Mouse (Mus musculus): ENCODE data around the gene Plbd2. TPM values are rescaled to one million over a fixed set of nuclear protein-coding genes. Genes with fewer than 3 reads are reported as not detected.

The Plbd2 gene
- polyA plus RNA-seq, 1 experiment from 2014 or later = 39.0 TPM

GRCm38 (mm10) chr5:120447305-120447704 lies 56.1 kb downstream of the Plbd2 start:
- Histone ChIP-seq H3K36me3 (no peaks in the 10 kb centered on the region), H3K27ac (replicated peaks) (no peak overlapping the region), H3K27me3 (no peaks in the 10 kb centered on the region), H3K4me2 (no peak overlapping the region), H3K4me3 (no peak overlapping the region), H3K9me3 (no peaks in the 10 kb centered on the region), H3K9ac (no peak overlapping the region), H3K4me1 (replicated peaks) (0 out of 2 replicates have a peak, but pooled peaks cover 3% of the 10 kb centered on the region)
- ATAC-seq (ENCODE audit: low FRiP score, low read depth) = no peak
- WGBS = 38% methylated on average over 13 of the region's 13 CpGs

GRCm38 (mm10) chr5:120440733-120441132 lies 62.7 kb downstream of the Plbd2 start:
- 7% methylated on average over 14 of the region's 14 CpGs for WGBS
- H3K9me3 ChIP-seq = no peaks in the 10 kb centered on the region
- H3K27me3 ChIP-seq = peaks cover 28% of the 10 kb centered on the region
- H3K4me1 ChIP-seq (replicated peaks) = peaks cover 34% of the 10 kb centered on the region
- ATAC-seq (ENCODE audit: low FRiP score, low read depth) = peak; percentile 45; the same call in 1 of the 2 replicates
- H3K36me3 ChIP-seq = no peaks in the 10 kb centered on the region
- peak overlapping the region; percentile 69 for H3K4me2 ChIP-seq
- H3K9ac ChIP-seq = no peak overlapping the region
- peak overlapping the region; percentile 48 for H3K4me3 ChIP-seq
- peak overlapping the region; percentile 85; the same call in 1 of the 2 replicates for H3K27ac ChIP-seq (replicated peaks)

- H3K27me3 ChIP-seq = peaks cover 30% of the 10 kb centered on the region
Observed at GRCm38 (mm10) chr5:120439887-120440670, 63.3 kb downstream of the Plbd2 start.

GRCm38 (mm10) chr5:120438991-120439710 lies 64.3 kb downstream of the Plbd2 start:
- H3K4me2 ChIP-seq = peak overlapping the region; percentile 69
- peak overlapping the region; percentile 60 for H3K9ac ChIP-seq
- no peak for ATAC-seq (ENCODE audit: low FRiP score, low read depth)
- H3K4me1 ChIP-seq (replicated peaks) = peaks cover 38% of the 10 kb centered on the region
- peak overlapping the region; percentile 85 for H3K27ac ChIP-seq (replicated peaks)
- 1% methylated on average over 27 of the region's 27 CpGs for WGBS
- peak overlapping the region; percentile 48 for H3K4me3 ChIP-seq
- no peaks in the 10 kb centered on the region for H3K36me3 ChIP-seq
- H3K9me3 ChIP-seq = no peaks in the 10 kb centered on the region
- H3K27me3 ChIP-seq = peaks cover 34% of the 10 kb centered on the region

More at GRCm38 (mm10) chr5:120439887-120440670, 63.3 kb downstream of the Plbd2 start:
- Histone ChIP-seq H3K27ac (replicated peaks) (peak overlapping the region; percentile 85), H3K4me1 (replicated peaks) (peaks cover 38% of the 10 kb centered on the region), H3K36me3 (no peaks in the 10 kb centered on the region), H3K4me3 (peak overlapping the region; percentile 48), H3K4me2 (peak overlapping the region; percentile 69), H3K9me3 (no peaks in the 10 kb centered on the region), H3K9ac (peak overlapping the region; percentile 60)
- 1% methylated on average over 61 of the region's 61 CpGs for WGBS
- no peak for ATAC-seq (ENCODE audit: low FRiP score, low read depth)

- Histone ChIP-seq H3K27me3 (peaks cover 40% of the 10 kb centered on the region), H3K36me3 (no peaks in the 10 kb centered on the region), H3K4me3 (peak overlapping the region; percentile 48), H3K4me2 (peak overlapping the region; percentile 69), H3K27ac (replicated peaks) (peak overlapping the region; percentile 85), H3K9ac (peak overlapping the region; percentile 60), H3K9me3 (no peaks in the 10 kb centered on the region), H3K4me1 (replicated peaks) (peaks cover 38% of the 10 kb centered on the region)
- WGBS = 1% methylated on average over 13 of the region's 13 CpGs
- no peak for ATAC-seq (ENCODE audit: low FRiP score, low read depth)
Observed at GRCm38 (mm10) chr5:120438469-120438868, 65.0 kb downstream of the Plbd2 start.

- Histone ChIP-seq H3K4me1 (replicated peaks) (peaks cover 38% of the 10 kb centered on the region), H3K36me3 (no peaks in the 10 kb centered on the region), H3K9ac (peak overlapping the region; percentile 60), H3K27ac (replicated peaks) (peak overlapping the region; percentile 85), H3K4me2 (peak overlapping the region; percentile 69), H3K4me3 (peak overlapping the region; percentile 48), H3K27me3 (peaks cover 44% of the 10 kb centered on the region), H3K9me3 (no peaks in the 10 kb centered on the region)
- ATAC-seq (ENCODE audit: low FRiP score, low read depth) = no peak
- 1% methylated on average over 33 of the region's 33 CpGs for WGBS
Observed at GRCm38 (mm10) chr5:120437986-120438385, 65.4 kb downstream of the Plbd2 start.

GRCm38 (mm10) chr5:120437539-120437938 lies 65.9 kb downstream of the Plbd2 start:
- H3K27ac ChIP-seq (replicated peaks) = peak overlapping the region; percentile 85

GRCm38 (mm10) chr5:120436885-120437495 lies 66.4 kb downstream of the Plbd2 start:
- H3K27ac ChIP-seq (replicated peaks) = peak overlapping the region; percentile 85
- peaks cover 38% of the 10 kb centered on the region for H3K4me1 ChIP-seq (replicated peaks)
- WGBS = under 1% methylated on average over 18 of the region's 18 CpGs
- H3K9me3 ChIP-seq = no peaks in the 10 kb centered on the region
- H3K4me2 ChIP-seq = peak overlapping the region; percentile 69
- H3K27me3 ChIP-seq = peaks cover 48% of the 10 kb centered on the region
- peak overlapping the region; percentile 48 for H3K4me3 ChIP-seq
- ATAC-seq (ENCODE audit: low FRiP score, low read depth) = no peak
- peak overlapping the region; percentile 60 for H3K9ac ChIP-seq
- H3K36me3 ChIP-seq = no peaks in the 10 kb centered on the region

More at GRCm38 (mm10) chr5:120437539-120437938, 65.9 kb downstream of the Plbd2 start:
- ATAC-seq (ENCODE audit: low FRiP score, low read depth) = no peak
- Histone ChIP-seq H3K27me3 (peaks cover 45% of the 10 kb centered on the region), H3K9ac (peak overlapping the region; percentile 60), H3K4me1 (replicated peaks) (peaks cover 38% of the 10 kb centered on the region), H3K36me3 (no peaks in the 10 kb centered on the region), H3K4me2 (peak overlapping the region; percentile 69), H3K4me3 (peak overlapping the region; percentile 48), H3K9me3 (no peaks in the 10 kb centered on the region)
- 3% methylated on average over 17 of the region's 17 CpGs for WGBS

GRCm38 (mm10) chr5:120435731-120436501 lies 67.5 kb downstream of the Plbd2 start:
- H3K27ac ChIP-seq (replicated peaks) = peak overlapping the region; percentile 85
- peaks cover 53% of the 10 kb centered on the region for H3K27me3 ChIP-seq
- ATAC-seq (ENCODE audit: low FRiP score, low read depth) = no peak
- under 1% methylated on average over 47 of the region's 47 CpGs for WGBS
- peak overlapping the region; percentile 48 for H3K4me3 ChIP-seq
- no peaks in the 10 kb centered on the region for H3K36me3 ChIP-seq
- H3K4me1 ChIP-seq (replicated peaks) = peaks cover 38% of the 10 kb centered on the region
- H3K9ac ChIP-seq = peak overlapping the region; percentile 60
- peak overlapping the region; percentile 69 for H3K4me2 ChIP-seq
- H3K9me3 ChIP-seq = no peaks in the 10 kb centered on the region

- H3K9ac ChIP-seq = peak overlapping the region; percentile 60
- H3K27me3 ChIP-seq = peaks cover 51% of the 10 kb centered on the region
- peak overlapping the region; percentile 69 for H3K4me2 ChIP-seq
- H3K4me1 ChIP-seq (replicated peaks) = peaks cover 35% of the 10 kb centered on the region
- WGBS = under 1% methylated on average over 43 of the region's 44 CpGs
- H3K27ac ChIP-seq (replicated peaks) = peak overlapping the region; percentile 85
- peak overlapping the region; percentile 48 for H3K4me3 ChIP-seq
- no peak for ATAC-seq (ENCODE audit: low FRiP score, low read depth)
- H3K9me3 ChIP-seq = no peaks in the 10 kb centered on the region
- no peaks in the 10 kb centered on the region for H3K36me3 ChIP-seq
Observed at GRCm38 (mm10) chr5:120435006-120435681, 68.3 kb downstream of the Plbd2 start.

All from hindbrain, embryonic 15.5 days (tissue).